Comparison of ENCODE assay signal across 8 mouse cellular contexts in genomic region chr5:122059060-122060017, GRCm38 (mm10). TPM values are rescaled to one million over a fixed set of nuclear protein-coding genes. Genes with fewer than 3 reads are reported as not detected.
DNase-seq lines count a peak whose midpoint lies in the region; ATAC-seq and TF ChIP-seq lines count a peak whose summit lies in the region.

No protein-coding gene starts in this region.

- H3ac ChIP-seq in C2C12 (ENCODE audit: control insufficient read depth, insufficient read length, low read depth) = no peak overlapping the region

- peak; percentile 17; the same call in 1 of the 2 replicates for ATAC-seq in kidney, embryonic 14.5 days (ENCODE audit: low FRiP score, low TSS enrichment)

- no peak overlapping the region for H3K27ac ChIP-seq in kidney, embryonic 14.5 days (ENCODE audit: low read depth, low read length)

- H3K36me3 ChIP-seq in C2C12 (ENCODE audit: control insufficient read depth, insufficient read depth) = no peaks in the 10 kb centered on the region
- no peaks in the 10 kb centered on the region for H3K36me3 ChIP-seq in kidney, embryonic 14.5 days (ENCODE audit: control insufficient read depth, insufficient read depth, low read length)

- H3K79me2 ChIP-seq in C2C12 (ENCODE audit: control insufficient read depth, insufficient read depth) = no peaks in the 10 kb centered on the region

- peaks cover 49% of the 10 kb centered on the region for H3K27me3 ChIP-seq in C2C12 (ENCODE audit: control insufficient read depth, insufficient read depth, insufficient read length)
- H3K27me3 ChIP-seq in kidney, embryonic 14.5 days (ENCODE audit: control insufficient read depth, insufficient read depth, low read length) = no peaks in the 10 kb centered on the region

- WGBS in kidney, embryonic 14.5 days = 26% methylated on average over 39 of the region's 39 CpGs

- no peaks in the 10 kb centered on the region for H3K79me3 ChIP-seq in C2C12 (ENCODE audit: low read depth)

- TF ChIP-seq CTCF in C2C12 (IDR thresholded peaks at IDR 0.05; ENCODE audit: control insufficient read depth, insufficient read depth, insufficient read length) = peak; percentile 80

- H3K4me3 ChIP-seq in C2C12 (ENCODE audit: insufficient read depth, poor library complexity, severe bottlenecking) = no peak overlapping the region
- peak overlapping the region; percentile 27 for H3K4me3 ChIP-seq in kidney, embryonic 14.5 days (ENCODE audit: low read length)

- peak overlapping the region; percentile 45 for H3K4me2 ChIP-seq in kidney, embryonic 14.5 days (replicated peaks; ENCODE audit: low read depth, low read length)

- H3K9ac ChIP-seq in kidney, embryonic 14.5 days (ENCODE audit: low read depth, low read length) = no peak overlapping the region

- H3K9me3 ChIP-seq in kidney, embryonic 14.5 days (ENCODE audit: control insufficient read depth, low read length) = peaks cover 8% of the 10 kb centered on the region

- peak; percentile 45 for DNase-seq in T-cell, adult 2 months (ENCODE audit: low spot score)
- DNase-seq in embryo, embryonic 11 days = peak; percentile 88
- DNase-seq in heart, adult 9 months (ENCODE audit: low spot score in 2 of 2) = peak; percentile 36 to 37
- DNase-seq in lung, postnatal 14 days = peak; percentile 71
- DNase-seq in retina, adult 2 months (ENCODE audit: low read depth, low spot score) = peak; percentile 51
- no peak for DNase-seq in right cerebral cortex, adult 18-20 months

- peaks cover 30% of the 10 kb centered on the region for H3K4me1 ChIP-seq in kidney, embryonic 14.5 days (ENCODE audit: control insufficient read depth, insufficient read depth, low read length)

TF ChIP-seq in C2C12, 6 proteins besides CTCF, POLR2A, EP300 and RAD21:
- TF ChIP-seq MAX (IDR thresholded peaks at IDR 0.05) (no peak), MYOD1 (IDR thresholded peaks at IDR 0.05; ENCODE audit: control insufficient read depth, insufficient read length, low read depth) (no peak), MYOG (IDR thresholded peaks at IDR 0.05; ENCODE audit: control insufficient read depth, extremely low read depth, insufficient read length) (no peak), CEBPB (IDR thresholded peaks at IDR 0.05; ENCODE audit: low read depth) (no peak)
TF ChIP-seq in C2C12: peak in this region for 0.

RNA-seq across cellular contexts. Expression of gene Cux2, which starts 9.4 kb away (rescaled TPM):
- polyA plus RNA-seq in C2C12 (2012; fragmentation: generic; extraction: Trizol) = 0.08 TPM
- 12.9 and 15.1 TPM in 2 replicates for polyA plus RNA-seq in kidney, embryonic 14.5 days (2014; fragmentation: Nextera tagmentation; extraction: Ambion mirVana)

RNA-seq across cellular contexts. Expression of gene Myl2, which starts 41.4 kb away (rescaled TPM):
- polyA plus RNA-seq in C2C12 (2012; fragmentation: generic; extraction: Trizol) = not detected
- polyA plus RNA-seq in kidney, embryonic 14.5 days (2014; fragmentation: Nextera tagmentation; extraction: Ambion mirVana) = 1.6 TPM in 1 of 2 replicates, not detected in the other

Comparison
In these comparisons a context has a peak if more than half of its experiments do, and no peak if none do; other contexts are left out.
1. RNA of gene Cux2, which starts 9.4 kb away (polyA plus RNA-seq): 12.9 to 15.1 TPM in kidney, embryonic 14.5 days; 0.08 TPM in C2C12 (single experiment); every median in the first group is over 10 times any median in the second.